Mouse (Mus musculus): ENCODE data around the gene Tbc1d8. TPM values are rescaled to one million over a fixed set of nuclear protein-coding genes. Genes with fewer than 3 reads are reported as not detected.

The Tbc1d8 gene
- polyA plus RNA-seq, 1 experiment from 2014 or later: 10.6 TPM

DNA sequence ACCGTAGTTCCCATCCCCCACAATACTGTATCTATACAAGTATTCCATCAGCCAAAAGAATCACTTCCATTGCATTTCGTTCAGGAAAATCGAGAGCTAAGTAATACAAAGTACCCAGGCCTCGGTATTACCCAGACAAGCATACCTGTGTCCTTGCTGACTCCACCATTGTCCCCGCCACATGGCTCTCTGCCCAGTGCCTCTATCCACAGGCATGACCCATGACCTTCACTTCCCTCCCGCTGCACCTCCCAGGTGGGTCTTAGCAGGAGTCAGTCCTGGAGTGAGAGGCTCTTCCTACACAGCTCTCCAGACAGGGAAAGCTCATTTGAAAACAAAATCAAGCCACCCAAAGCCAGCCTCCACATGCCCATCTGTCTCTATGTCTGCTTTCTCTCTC, 70.4 kb downstream of the Tbc1d8 start:
- Histone ChIP-seq H3K4me2 (no peak overlapping the region), H3K4me3 (no peak overlapping the region), H3K4me1 (replicated peaks) (peaks cover 16% of the 10 kb centered on the region), H3K9ac (no peak overlapping the region), H3K27ac (replicated peaks) (no peak overlapping the region), H3K27me3 (no peaks in the 10 kb centered on the region), H3K36me3 (no peaks in the 10 kb centered on the region), H3K9me3 (no peaks in the 10 kb centered on the region)
- WGBS: 91% methylated on average over 6 of the region's 6 CpGs
- no peak for ATAC-seq (ENCODE audit: low read depth)

DNA sequence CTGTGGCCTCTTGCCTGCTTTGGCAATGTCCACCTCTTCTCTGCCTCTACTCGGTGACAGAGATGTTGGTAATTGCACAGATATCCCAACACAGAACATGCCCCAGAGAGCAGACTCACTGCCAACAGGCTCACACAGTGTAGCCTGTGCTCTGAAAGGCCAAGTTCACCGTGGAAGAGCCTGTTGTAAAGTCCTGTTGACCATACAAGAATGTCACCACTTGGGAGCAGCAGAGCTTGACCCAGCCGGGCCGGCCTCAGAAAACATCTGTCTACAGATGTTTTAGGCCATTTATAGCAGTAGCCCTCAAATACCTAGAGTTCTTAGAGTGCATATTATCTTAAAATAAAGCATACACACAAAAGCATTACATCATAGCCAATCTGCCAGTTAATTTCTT, 71.4 kb downstream of the Tbc1d8 start:
- H3K9ac ChIP-seq: no peak overlapping the region
- H3K27ac ChIP-seq (replicated peaks): no peak overlapping the region
- H3K27me3 ChIP-seq: no peaks in the 10 kb centered on the region
- no peak for ATAC-seq (ENCODE audit: low read depth)
- H3K4me3 ChIP-seq: no peak overlapping the region
- H3K36me3 ChIP-seq: peaks cover 4% of the 10 kb centered on the region
- WGBS: 76% methylated on average over 4 of the region's 4 CpGs
- no peaks in the 10 kb centered on the region for H3K9me3 ChIP-seq
- H3K4me1 ChIP-seq (replicated peaks): peaks cover 13% of the 10 kb centered on the region
- H3K4me2 ChIP-seq: no peak overlapping the region

DNA sequence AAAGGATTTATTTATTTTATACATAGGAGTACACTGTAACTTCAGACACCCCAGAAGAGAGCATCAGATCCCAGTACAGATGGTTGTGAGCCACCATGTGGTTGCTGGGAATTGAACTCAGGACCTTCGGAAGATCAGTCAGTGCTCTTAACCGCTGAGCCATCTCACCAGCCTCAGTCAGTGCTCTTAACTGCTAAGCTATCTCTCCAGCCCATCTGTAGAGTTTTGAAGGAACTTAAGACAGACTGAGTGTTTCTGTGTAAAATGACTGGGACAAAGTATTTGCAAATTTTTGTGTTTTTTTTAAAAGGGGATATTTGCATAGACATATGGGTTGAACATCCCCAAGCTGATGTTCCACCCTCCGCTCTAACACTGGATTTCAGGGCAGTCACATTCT, 78.4 kb downstream of the Tbc1d8 start:
- Histone ChIP-seq H3K36me3 (peaks cover 12% of the 10 kb centered on the region), H3K4me3 (no peak overlapping the region), H3K27ac (replicated peaks) (no peak overlapping the region), H3K9me3 (peaks cover 4% of the 10 kb centered on the region; the same call in 1 of the 2 replicates), H3K27me3 (no peaks in the 10 kb centered on the region), H3K9ac (no peak overlapping the region), H3K4me2 (no peak overlapping the region), H3K4me1 (replicated peaks) (no peaks in the 10 kb centered on the region)
- 89% methylated on average over 3 of the region's 3 CpGs for WGBS
- no peak for ATAC-seq (ENCODE audit: low read depth)

DNA sequence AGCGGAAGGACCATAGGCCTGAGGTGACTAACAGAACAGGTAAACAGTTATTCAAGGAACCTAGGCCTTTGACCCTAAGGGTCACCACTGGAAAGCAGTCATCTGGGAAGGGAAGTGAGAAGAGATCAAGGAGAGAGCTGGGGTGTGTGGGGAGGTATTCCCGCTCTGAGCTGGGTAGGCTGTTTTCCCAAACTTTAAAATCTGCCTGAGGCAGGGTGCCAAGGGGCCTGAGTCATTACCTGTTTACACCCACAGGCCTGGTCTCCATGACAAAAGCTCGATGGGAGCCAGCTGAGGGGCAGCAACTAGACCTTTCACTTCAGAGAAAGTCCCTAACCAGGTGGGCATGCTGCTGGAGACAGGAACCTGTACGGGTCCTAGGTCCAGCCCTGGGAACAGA, 79.3 kb downstream of the Tbc1d8 start:
- H3K4me1 ChIP-seq (replicated peaks): 0 out of 2 replicates have a peak, but pooled peaks cover 1% of the 10 kb centered on the region
- H3K4me3 ChIP-seq: no peak overlapping the region
- H3K36me3 ChIP-seq: peaks cover 12% of the 10 kb centered on the region
- no peaks in the 10 kb centered on the region for H3K27me3 ChIP-seq
- peaks cover 4% of the 10 kb centered on the region; the same call in 1 of the 2 replicates for H3K9me3 ChIP-seq
- 79% methylated on average over 4 of the region's 4 CpGs for WGBS
- no peak for ATAC-seq (ENCODE audit: low read depth)
- no peak overlapping the region for H3K9ac ChIP-seq
- no peak overlapping the region for H3K4me2 ChIP-seq
- H3K27ac ChIP-seq (replicated peaks): no peak overlapping the region

DNA sequence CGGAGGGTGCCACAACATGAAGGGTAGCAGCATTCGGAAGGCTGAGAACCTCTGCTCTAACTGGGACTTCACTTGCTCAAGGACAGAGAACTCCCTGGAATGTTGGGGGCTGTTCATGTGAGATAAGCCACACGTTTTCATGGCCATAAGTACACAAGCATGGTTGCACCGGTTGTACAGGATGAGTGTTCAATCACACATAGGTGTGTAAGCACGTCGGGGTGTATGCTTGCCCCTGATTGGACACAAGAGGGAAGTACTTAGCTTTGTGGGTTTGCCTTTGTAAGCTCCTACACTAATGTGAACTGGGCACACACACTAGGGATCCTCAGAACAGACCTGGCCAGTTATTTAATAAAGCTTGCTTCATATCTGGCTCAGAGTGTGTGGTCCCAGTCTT, 80.3 kb downstream of the Tbc1d8 start:
- Histone ChIP-seq H3K4me3 (no peak overlapping the region), H3K36me3 (peaks cover 12% of the 10 kb centered on the region), H3K9ac (no peak overlapping the region), H3K9me3 (peaks cover 4% of the 10 kb centered on the region; the same call in 1 of the 2 replicates), H3K4me1 (replicated peaks) (peaks cover 7% of the 10 kb centered on the region; the same call in 1 of the 2 replicates), H3K27ac (replicated peaks) (no peak overlapping the region), H3K4me2 (no peak overlapping the region), H3K27me3 (no peaks in the 10 kb centered on the region)
- 93% methylated on average over 6 of the region's 6 CpGs for WGBS
- no peak for ATAC-seq (ENCODE audit: low read depth)

DNA sequence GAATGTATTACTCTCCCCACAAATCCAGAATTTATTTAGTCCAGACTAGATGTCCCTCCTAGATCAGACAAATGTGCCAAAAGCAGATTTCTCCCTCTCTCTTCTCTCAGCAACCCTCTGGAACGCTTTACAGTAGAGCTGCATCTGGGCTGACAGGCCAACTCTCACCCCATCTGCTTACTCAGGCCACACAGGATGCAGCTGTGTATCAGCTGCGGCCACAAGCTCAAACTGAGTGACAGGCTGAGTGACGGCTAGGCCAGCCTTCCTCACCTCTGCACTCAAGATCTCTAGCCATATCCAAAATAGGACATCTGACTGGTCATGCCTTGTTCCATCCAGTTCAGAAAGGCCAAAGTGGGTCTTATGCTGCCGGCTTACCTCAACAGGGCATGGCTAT, 82.2 kb downstream of the Tbc1d8 start:
- Histone ChIP-seq H3K27me3 (no peaks in the 10 kb centered on the region), H3K4me2 (no peak overlapping the region), H3K9ac (no peak overlapping the region), H3K36me3 (0 out of 2 replicates have a peak, but pooled peaks cover 7% of the 10 kb centered on the region), H3K9me3 (peaks cover 4% of the 10 kb centered on the region; the same call in 1 of the 2 replicates), H3K4me1 (replicated peaks) (peaks cover 7% of the 10 kb centered on the region; the same call in 1 of the 2 replicates), H3K4me3 (no peak overlapping the region), H3K27ac (replicated peaks) (no peak overlapping the region)
- WGBS: 78% methylated on average over 4 of the region's 4 CpGs
- no peak for ATAC-seq (ENCODE audit: low read depth)

DNA sequence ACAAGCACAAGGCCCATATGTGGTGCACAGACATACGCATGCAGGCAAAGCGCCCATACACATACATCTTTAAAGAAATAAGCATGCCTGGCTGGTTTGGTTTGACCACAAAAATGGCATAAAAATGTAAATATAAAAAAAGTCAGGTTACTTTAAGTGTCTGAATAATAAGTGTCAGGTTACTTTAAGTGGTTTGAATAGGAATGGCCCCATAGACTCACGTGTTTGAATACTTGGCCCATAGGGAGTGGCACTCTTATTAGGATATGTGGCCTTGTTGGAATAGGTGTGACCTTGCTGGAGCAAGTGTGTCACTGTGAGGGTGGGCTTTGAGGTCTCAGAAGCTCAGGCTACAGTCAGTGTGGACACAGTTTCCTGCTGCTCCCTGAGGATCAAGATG, 83.9 kb downstream of the Tbc1d8 start:
- 87% methylated on average over 3 of the region's 3 CpGs for WGBS
- H3K4me2 ChIP-seq: no peak overlapping the region
- no peaks in the 10 kb centered on the region for H3K27me3 ChIP-seq
- ATAC-seq (ENCODE audit: low read depth): no peak
- no peak overlapping the region for H3K4me3 ChIP-seq
- no peak overlapping the region for H3K9ac ChIP-seq
- H3K27ac ChIP-seq (replicated peaks): no peak overlapping the region
- 0 out of 2 replicates have a peak, but pooled peaks cover 7% of the 10 kb centered on the region for H3K36me3 ChIP-seq
- peaks cover 7% of the 10 kb centered on the region; the same call in 1 of the 2 replicates for H3K4me1 ChIP-seq (replicated peaks)
- peaks cover 4% of the 10 kb centered on the region; the same call in 1 of the 2 replicates for H3K9me3 ChIP-seq

DNA sequence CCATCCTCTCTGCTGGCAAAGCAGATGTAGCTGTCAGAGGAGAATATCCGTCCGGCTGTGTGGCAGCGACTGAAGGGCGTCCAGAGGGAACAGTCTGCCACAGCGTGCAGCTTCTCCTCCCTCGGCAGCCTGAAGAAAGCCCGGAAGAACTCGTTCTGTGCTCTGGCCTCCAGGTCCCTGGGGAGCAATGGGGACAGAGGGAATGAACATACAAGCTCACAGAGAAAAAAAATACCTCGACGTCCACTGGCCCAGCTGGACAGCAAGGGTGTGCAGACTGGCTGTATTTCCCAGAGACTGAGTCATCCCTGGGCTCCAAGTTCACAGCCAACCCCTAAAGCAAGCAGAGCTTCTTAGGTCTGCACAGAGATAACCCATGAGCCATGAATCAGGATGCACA, 84.5 kb downstream of the Tbc1d8 start:
- Histone ChIP-seq H3K4me3 (no peak overlapping the region), H3K9me3 (peaks cover 4% of the 10 kb centered on the region; the same call in 1 of the 2 replicates), H3K9ac (no peak overlapping the region), H3K27me3 (no peaks in the 10 kb centered on the region), H3K36me3 (0 out of 2 replicates have a peak, but pooled peaks cover 7% of the 10 kb centered on the region), H3K4me2 (no peak overlapping the region), H3K27ac (replicated peaks) (no peak overlapping the region), H3K4me1 (replicated peaks) (peaks cover 7% of the 10 kb centered on the region; the same call in 1 of the 2 replicates)
- WGBS: 46% methylated on average over 10 of the region's 10 CpGs
- no peak for ATAC-seq (ENCODE audit: low read depth)

DNA sequence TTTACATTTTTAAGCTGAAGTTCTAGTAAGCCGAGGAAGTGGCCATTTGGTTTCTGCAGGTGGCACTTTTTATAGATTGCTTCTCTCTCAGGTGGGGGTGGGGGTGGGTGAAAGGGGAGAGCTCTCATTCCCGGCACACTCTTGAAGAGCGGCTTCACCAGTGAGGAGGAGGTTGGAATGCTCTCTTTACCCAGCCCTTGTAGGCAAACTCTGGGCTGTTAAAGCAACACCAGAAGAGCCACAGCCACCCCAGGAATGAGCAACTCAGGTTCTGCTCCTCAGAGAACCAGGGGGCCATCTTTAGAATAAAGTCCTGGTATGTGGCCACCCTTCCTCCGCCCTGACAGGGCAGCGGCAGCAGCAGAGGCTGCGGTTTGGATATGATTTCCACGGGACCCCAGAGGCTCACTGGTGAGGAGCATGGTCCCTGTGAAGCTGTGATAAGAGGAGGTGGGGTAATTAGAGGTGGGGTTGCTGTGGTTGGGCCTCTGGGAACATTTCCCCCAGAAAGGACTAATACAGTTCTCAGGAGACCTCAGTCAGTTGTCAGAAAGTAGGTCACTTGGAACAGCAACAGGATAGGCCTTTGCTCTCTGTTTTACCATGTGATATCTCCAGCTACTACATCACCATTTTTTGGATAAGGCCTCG, 85.2 kb downstream of the Tbc1d8 start:
- H3K4me1 ChIP-seq (replicated peaks): peaks cover 7% of the 10 kb centered on the region; the same call in 1 of the 2 replicates
- H3K27ac ChIP-seq (replicated peaks): no peak overlapping the region
- no peak overlapping the region for H3K4me2 ChIP-seq
- no peak for ATAC-seq (ENCODE audit: low read depth)
- no peak overlapping the region for H3K4me3 ChIP-seq
- no peaks in the 10 kb centered on the region for H3K27me3 ChIP-seq
- 86% methylated on average over 8 of the region's 8 CpGs for WGBS
- peaks cover 4% of the 10 kb centered on the region; the same call in 1 of the 2 replicates for H3K9me3 ChIP-seq
- H3K36me3 ChIP-seq: 0 out of 2 replicates have a peak, but pooled peaks cover 7% of the 10 kb centered on the region
- no peak overlapping the region for H3K9ac ChIP-seq

DNA sequence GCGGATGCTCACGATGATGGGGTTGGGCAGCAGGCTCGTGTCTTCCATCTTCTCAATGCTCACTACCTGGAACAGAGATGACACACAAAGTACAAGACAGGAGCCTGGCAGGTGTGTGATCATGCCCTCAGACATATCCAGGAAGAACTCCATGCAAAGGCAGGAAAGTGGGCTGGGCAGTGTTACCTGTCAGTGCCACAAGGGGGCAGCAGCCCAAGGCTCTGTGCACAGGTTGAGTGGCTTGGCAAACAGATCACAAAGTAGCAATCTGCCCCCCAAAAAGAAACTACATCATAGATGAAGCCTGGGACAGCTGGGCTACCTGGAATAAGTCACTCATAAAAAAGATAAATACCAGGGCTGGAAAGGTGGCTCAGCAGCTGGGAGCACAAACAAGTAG, 86.4 kb downstream of the Tbc1d8 start:
- Histone ChIP-seq H3K4me2 (no peak overlapping the region), H3K9ac (no peak overlapping the region), H3K4me3 (no peak overlapping the region), H3K36me3 (0 out of 2 replicates have a peak, but pooled peaks cover under 1% of the 10 kb centered on the region), H3K9me3 (peaks cover under 1% of the 10 kb centered on the region; the same call in 1 of the 2 replicates), H3K27ac (replicated peaks) (no peak overlapping the region), H3K27me3 (no peaks in the 10 kb centered on the region), H3K4me1 (replicated peaks) (peaks cover 7% of the 10 kb centered on the region; the same call in 1 of the 2 replicates)
- ATAC-seq (ENCODE audit: low read depth): peak; percentile 57; the same call in 1 of the 2 replicates
- WGBS: 63% methylated on average over 3 of the region's 3 CpGs

DNA sequence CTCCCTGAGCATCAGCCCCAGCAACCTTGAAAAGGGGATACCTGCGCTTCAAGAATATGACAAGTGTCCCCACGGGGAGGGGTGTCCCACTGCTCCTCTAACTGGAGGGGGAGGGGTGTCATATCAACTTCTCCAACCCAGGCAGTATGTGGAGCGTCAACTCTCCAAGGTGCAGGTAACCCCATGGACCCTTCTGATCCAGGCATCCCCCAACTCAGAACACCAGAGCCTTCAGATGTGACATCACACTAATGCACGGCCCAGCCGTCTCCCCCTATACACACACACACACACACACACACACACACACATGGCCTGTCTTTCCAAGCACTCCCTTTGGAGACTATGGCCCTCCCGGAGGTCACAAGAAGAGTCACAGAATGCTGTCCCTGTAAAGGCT, 86.9 kb downstream of the Tbc1d8 start:
- WGBS: 85% methylated on average over 6 of the region's 6 CpGs
- H3K9me3 ChIP-seq: no peaks in the 10 kb centered on the region

DNA sequence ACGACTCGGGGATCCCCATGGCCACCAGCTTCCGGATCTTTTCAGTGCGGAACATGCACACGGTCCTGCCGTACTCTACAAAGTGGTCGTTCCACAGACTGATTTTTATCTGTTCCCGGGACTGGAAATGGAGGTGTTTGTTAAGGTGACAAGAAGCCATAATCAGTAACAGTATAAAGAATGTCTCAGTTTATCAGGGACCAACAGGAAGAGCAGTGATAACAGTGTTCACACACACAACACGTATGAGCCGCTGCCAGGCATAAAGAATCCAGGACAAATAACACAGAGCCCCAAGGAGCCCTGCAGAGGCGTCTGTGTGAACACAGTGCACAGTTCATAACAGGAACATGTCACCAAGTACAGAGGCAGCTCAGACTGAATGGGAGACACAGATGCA, 89.2 kb downstream of the Tbc1d8 start:
- 0 out of 2 replicates have a peak, but pooled peaks cover 7% of the 10 kb centered on the region for H3K36me3 ChIP-seq
- ATAC-seq (ENCODE audit: low read depth): no peak
- H3K27me3 ChIP-seq: no peaks in the 10 kb centered on the region
- H3K4me1 ChIP-seq (replicated peaks): peaks cover 7% of the 10 kb centered on the region; the same call in 1 of the 2 replicates
- H3K9ac ChIP-seq: no peak overlapping the region
- H3K4me2 ChIP-seq: no peak overlapping the region
- H3K4me3 ChIP-seq: no peak overlapping the region
- 91% methylated on average over 11 of the region's 11 CpGs for WGBS
- H3K27ac ChIP-seq (replicated peaks): no peak overlapping the region
- no peaks in the 10 kb centered on the region for H3K9me3 ChIP-seq

More for the DNA sequence above, 86.9 kb downstream of the Tbc1d8 start:
- H3K9ac ChIP-seq: no peak overlapping the region
- H3K4me3 ChIP-seq: no peak overlapping the region
- no peak overlapping the region for H3K27ac ChIP-seq (replicated peaks)
- no peaks in the 10 kb centered on the region for H3K36me3 ChIP-seq
- H3K27me3 ChIP-seq: no peaks in the 10 kb centered on the region
- H3K4me1 ChIP-seq (replicated peaks): peaks cover 7% of the 10 kb centered on the region; the same call in 1 of the 2 replicates
- ATAC-seq (ENCODE audit: low read depth): no peak
- no peak overlapping the region for H3K4me2 ChIP-seq
